ENCODE assay signal across 30 mouse cellular contexts in genomic region chr6:140158986-140159385, GRCm38 (mm10).
DNase-seq lines count a peak whose midpoint lies in the region; ATAC-seq and TF ChIP-seq lines count a peak whose summit lies in the region.
"Had no signal": no experiment of that assay in that cellular context is flagged by ENCODE, and none has a peak within 500 bp of the region (broad histone marks: within the 10 kb centered on the region; RNA-seq: fewer than 3 reads in every experiment).

No protein-coding gene starts in this region.

- WGBS in cerebellum, adult 2 months: 18% methylated on average over 13 of the region's 13 CpGs

- peak; percentile 84 for ATAC-seq in frontal cortex, adult (ENCODE audit: low TSS enrichment)
- ATAC-seq: forebrain, embryonic 16.5 days; hindbrain, embryonic 16.5 days; intestine, embryonic 15.5 days; liver, embryonic 12.5 days; liver, postnatal 0 days had no signal

- no peak overlapping the region for H3K27ac ChIP-seq in cerebellum, adult 2 months (ENCODE audit: insufficient read depth, low read length)
- H3K27ac ChIP-seq: embryonic facial prominence, embryonic 12.5 days; heart, embryonic 10.5 days; heart, embryonic 15.5 days; intestine, embryonic 15.5 days; kidney, postnatal 0 days; liver, embryonic 12.5 days; midbrain, embryonic 12.5 days; neural tube, embryonic 12.5 days had no signal

- DNase-seq in cerebellum, adult 2 months: peak; percentile 16 to 23
- no peak for DNase-seq in cerebellum, adult 11 months
- no peak for DNase-seq in frontal cortex, postnatal 10 days (ENCODE audit: low spot score in 2 of 2)
- peak; percentile 24 for DNase-seq in left cerebral cortex, postnatal 4 days
- DNase-seq in left cerebral cortex, adult 11 months (ENCODE audit: low spot score): no peak
- DNase-seq in right cerebral cortex, adult 2 months (ENCODE audit: low spot score in 2 of 2): peak; percentile 12 to 27
- no peak for DNase-seq in right cerebral cortex, postnatal 14 days
- DNase-seq: adrenal gland, adult 8-10 months; embryo, embryonic 11 days; gastrocnemius, postnatal 25 days; heart, adult 11 months; kidney, adult 8-10 months; kidney, postnatal 4 days; liver, postnatal 0 days; lung, postnatal 36 days; thymus, adult 2 months; thymus, postnatal 36 days had no signal

- no peak for TF ChIP-seq CTCF in cerebellum, adult 2 months (IDR thresholded peaks at IDR 0.05; ENCODE audit: borderline replicate concordance, insufficient read depth, low read depth, low read length)

- no peaks in the 10 kb centered on the region for H3K4me1 ChIP-seq in cerebellum, adult 2 months (ENCODE audit: control insufficient read depth, insufficient read depth, low read length)
- H3K4me1 ChIP-seq: embryonic facial prominence, embryonic 12.5 days; heart, embryonic 10.5 days; heart, embryonic 15.5 days; intestine, embryonic 15.5 days; liver, embryonic 12.5 days; megakaryocyte, embryonic 14.5 days; midbrain, embryonic 12.5 days; neural tube, embryonic 12.5 days had no signal

- H3K27me3 ChIP-seq in cerebellum, adult 2 months (ENCODE audit: control insufficient read depth, insufficient read depth, low read length): no peaks in the 10 kb centered on the region; the same call in 1 of the 2 replicates
- H3K27me3 ChIP-seq: embryonic facial prominence, embryonic 12.5 days; heart, embryonic 15.5 days; intestine, embryonic 15.5 days; liver, embryonic 12.5 days; megakaryocyte, embryonic 14.5 days; midbrain, embryonic 12.5 days; neural tube, embryonic 12.5 days had no signal

- TF ChIP-seq POLR2A in cerebellum, adult 2 months (IDR thresholded peaks at IDR 0.05; ENCODE audit: borderline replicate concordance, insufficient read depth, low read length): no peak

- intact Hi-C loops in left cerebral cortex, postnatal 4 days (cut with DNase I): no loop called here

- H3K4me3 ChIP-seq in cerebellum, adult 2 months (replicated peaks; ENCODE audit: insufficient read depth, low read depth, low read length): no peak overlapping the region
- H3K4me3 ChIP-seq: embryonic facial prominence, embryonic 12.5 days; heart, embryonic 10.5 days; heart, embryonic 15.5 days; intestine, embryonic 15.5 days; liver, embryonic 12.5 days; midbrain, embryonic 12.5 days; myocyte; neural tube, embryonic 12.5 days had no signal

Comparison
In these comparisons a context has a peak if more than half of its experiments do, and no peak if none do; other contexts are left out.
1. DNase-seq: peak in cerebellum, adult 2 months (2 of 2), left cerebral cortex, postnatal 4 days (single experiment) and right cerebral cortex, adult 2 months (2 of 2); none in cerebellum, adult 11 months (single experiment), frontal cortex, postnatal 10 days (0 of 2), left cerebral cortex, adult 11 months (single experiment) and right cerebral cortex, postnatal 14 days (single experiment).